Mouse (Mus musculus) adipose tissue, adult 10 weeks (tissue): ENCODE data around the gene Gfi1b. TPM values are rescaled to one million over a fixed set of nuclear protein-coding genes. Genes with fewer than 3 reads are reported as not detected.

Experiments
- polyA plus RNA-seq: library from polyadenylated mRNA; stranded (reverse); fragments of 350-450 nt; fragmentation: Illumina TruSeq; extraction: RNeasy Lipid Tissue Mini Kit (QIAGEN cat#74804); gene quantifications from one replicate; pipeline ENCODE4 v1.2.3, GENCODE M21; 2014; ENCODE audit warnings: low read depth, low replicate concordance

The Gfi1b gene
- polyA plus RNA-seq: 2.0 TPM

DNA sequence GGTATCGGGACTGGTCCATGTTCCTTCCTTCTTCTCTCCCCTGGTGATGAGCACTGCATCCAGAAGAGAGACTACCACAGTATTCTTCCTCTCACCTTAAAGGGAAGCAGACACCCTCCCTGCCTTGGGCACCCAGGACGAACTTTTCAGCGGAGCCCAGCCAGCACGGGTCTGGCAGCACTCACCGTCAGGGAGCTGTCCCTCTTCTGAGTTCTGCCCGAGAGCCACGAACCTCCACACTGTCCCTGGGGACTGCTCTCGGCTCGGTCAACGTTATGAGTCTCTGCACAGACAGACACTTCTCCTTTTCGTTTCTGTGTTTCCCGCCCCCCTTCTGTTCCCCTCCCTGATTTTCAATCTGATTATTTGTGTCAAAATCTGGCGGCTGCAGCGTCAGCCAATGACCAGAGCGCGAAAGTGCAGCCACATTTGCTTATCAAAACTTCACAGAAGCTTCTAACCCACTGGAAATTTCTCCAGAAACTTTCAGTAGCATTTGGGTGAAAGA, at the start of gene Gfi1b:
Gene Gfi1b, minus strand, starts transcription at position 319 of the 508 bp plus-strand sequence.

GRCm38 (mm10) chr2:28640461-28641424, 19.0 kb upstream of the Gfi1b start, which contains the start of gene Tsc1:
Gene Tsc1 (plus strand): TSS chr2:28641228.

DNA sequence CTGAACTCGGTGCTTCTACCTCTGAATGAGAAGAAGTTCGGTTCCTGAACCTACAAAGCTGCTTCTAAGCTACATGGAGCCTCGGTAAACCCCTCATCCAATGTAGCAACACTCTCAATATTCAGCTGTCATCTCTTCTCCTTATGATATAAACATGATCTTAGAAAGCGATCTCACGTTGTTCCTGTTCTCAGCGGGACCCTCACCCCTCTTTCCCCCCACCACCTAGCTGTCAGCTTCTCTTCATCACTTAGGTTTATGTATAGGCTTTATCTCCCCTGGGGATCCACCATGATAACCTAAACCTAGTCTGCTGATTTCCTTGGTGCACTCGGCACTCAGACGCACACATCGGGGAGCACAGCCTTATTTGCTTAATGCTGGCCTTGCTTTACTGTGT, 38.1 kb downstream of the Gfi1b start, which contains the start of gene Gtf3c5:
Gene Gtf3c5, minus strand, starts transcription at position 101 of the 400 bp plus-strand sequence.

DNA sequence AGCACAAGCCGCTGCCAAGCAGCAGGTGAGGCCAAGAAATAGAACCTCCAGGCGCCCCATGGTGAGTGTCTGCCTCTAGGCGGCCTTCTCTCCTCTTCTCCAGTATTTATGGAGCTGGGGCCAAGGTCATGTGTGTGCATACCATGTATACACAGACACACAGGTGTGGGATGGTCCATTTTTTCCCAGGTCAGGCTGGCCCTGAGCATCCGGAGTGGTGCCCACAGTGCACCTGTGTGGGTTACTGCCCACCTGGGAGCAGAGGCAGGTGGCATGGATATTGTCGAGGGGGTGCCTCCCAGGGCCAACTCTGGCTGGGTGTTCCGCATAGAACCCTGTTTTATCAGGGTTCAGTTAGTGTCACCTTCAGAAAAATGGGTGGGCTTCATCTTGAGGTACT, 58.5 kb downstream of the Gfi1b start, which contains the start of gene Cel:
Gene Cel, minus strand, starts transcription at position 101 of the 400 bp plus-strand sequence.

Other genes with a start within 250 kb of the Gfi1b start
- 5.2 TPM for gene Ppp1r26, start 175.2 kb downstream of the Gfi1b start, polyA plus RNA-seq
- 6.0 TPM for gene 1700007K13Rik, start 155.7 kb downstream of the Gfi1b start, polyA plus RNA-seq
- 22.5 TPM for gene Mrps2, start 153.9 kb downstream of the Gfi1b start, polyA plus RNA-seq
- gene Gbgt1, start 125.1 kb downstream of the Gfi1b start, polyA plus RNA-seq: 3.9 TPM
- gene Gm10134, start 115.9 kb downstream of the Gfi1b start, polyA plus RNA-seq: 1.3 TPM
- gene Ralgds, start 108.9 kb downstream of the Gfi1b start, polyA plus RNA-seq: 52.8 TPM
- 0.63 TPM for gene Cel, start 58.6 kb downstream of the Gfi1b start, polyA plus RNA-seq
- 14.5 TPM for gene Gtf3c5, start 38.2 kb downstream of the Gfi1b start, polyA plus RNA-seq
- gene Tsc1, start 19.2 kb upstream of the Gfi1b start, polyA plus RNA-seq: 26.4 TPM
- gene Spaca9, start 77.7 kb upstream of the Gfi1b start, polyA plus RNA-seq: 20.4 TPM
- 9.2 TPM for gene Ak8, start 78.2 kb upstream of the Gfi1b start, polyA plus RNA-seq
- 10.6 TPM for gene Gtf3c4, start 218.4 kb upstream of the Gfi1b start, polyA plus RNA-seq
- gene Ddx31, start 218.4 kb upstream of the Gfi1b start, polyA plus RNA-seq: 3.9 TPM